Mouse (Mus musculus) subcutaneous adipose tissue, adult 2 months (tissue): ENCODE measurements around the gene Mylk4. TPM values are rescaled to one million over a fixed set of nuclear protein-coding genes. Genes with fewer than 3 reads are reported as not detected.

ENCODE experiments used
- polyA plus RNA-seq: library from polyadenylated mRNA; depleted of rRNA; stranded (reverse); fragments of >200 nt; gene quantifications from 2 replicates; pipeline ENCODE4 v1.2.3, GENCODE M21; 2012; ENCODE audit warnings: low replicate concordance; rRNA removed

The Mylk4 gene
- polyA plus RNA-seq, result 0.03 and 0.17 TPM in 2 replicates

DNA sequence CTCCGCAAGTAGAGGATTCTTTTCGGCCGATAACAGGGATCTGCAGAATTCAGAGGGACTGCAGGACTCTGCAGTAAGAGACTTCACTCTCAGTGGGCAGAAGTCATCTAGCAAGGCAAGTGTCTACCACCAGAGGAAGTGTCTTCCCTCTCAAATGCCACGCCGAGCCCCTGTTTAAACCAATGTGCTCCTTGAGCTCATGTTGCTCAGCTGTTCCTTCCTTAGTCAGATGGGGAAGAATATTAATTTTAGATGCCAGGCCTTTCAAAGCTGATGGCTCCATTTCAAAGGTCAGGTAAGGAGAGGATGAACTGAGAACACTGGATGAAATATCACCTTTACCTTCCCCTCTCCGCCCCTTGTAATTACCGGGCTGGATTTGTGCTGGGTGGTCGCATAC lies at the start of gene Mylk4:
Gene Mylk4 (minus strand): TSS at position 139 of the 400 bp plus-strand sequence.

DNA sequence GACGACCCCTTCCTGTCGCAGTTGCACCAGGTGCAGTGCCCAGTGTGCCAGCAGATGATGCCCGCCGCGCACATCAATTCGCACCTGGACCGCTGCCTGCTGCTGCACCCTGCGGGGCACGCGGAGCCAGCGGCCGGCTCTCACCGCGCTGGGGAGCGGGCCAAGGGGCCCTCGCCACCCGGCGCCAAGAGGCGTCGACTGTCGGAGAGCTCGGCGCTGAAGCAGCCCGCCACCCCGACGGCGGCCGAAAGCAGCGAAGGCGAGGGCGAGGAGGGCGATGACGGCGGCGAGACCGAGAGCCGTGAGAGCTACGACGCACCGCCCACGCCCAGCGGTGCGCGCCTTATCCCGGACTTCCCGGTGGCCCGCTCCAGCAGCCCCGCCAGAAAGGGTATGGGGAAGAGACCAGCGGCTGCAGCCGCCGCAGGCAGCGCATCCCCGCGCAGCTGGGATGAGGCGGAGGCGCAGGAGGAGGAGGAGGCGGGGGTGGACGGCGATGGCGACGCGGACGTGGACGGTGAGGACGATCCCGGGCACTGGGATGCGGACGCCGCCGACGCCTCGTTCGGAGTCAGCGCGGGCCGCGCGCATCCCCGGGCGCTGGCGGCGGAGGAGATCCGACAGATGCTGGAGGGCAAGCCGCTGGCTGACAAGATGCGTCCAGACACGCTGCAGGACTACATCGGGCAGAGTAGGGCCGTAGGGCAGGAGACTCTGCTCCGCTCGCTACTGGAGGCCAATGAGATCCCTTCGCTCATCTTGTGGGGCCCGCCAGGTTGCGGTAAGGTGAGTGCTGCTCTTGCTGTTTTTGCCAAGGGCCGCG lies 18.7 kb upstream of the Mylk4 start, which contains the start of gene D930007J09Rik:
Gene D930007J09Rik (minus strand): TSS at position 591 of the 823 bp plus-strand sequence.

DNA sequence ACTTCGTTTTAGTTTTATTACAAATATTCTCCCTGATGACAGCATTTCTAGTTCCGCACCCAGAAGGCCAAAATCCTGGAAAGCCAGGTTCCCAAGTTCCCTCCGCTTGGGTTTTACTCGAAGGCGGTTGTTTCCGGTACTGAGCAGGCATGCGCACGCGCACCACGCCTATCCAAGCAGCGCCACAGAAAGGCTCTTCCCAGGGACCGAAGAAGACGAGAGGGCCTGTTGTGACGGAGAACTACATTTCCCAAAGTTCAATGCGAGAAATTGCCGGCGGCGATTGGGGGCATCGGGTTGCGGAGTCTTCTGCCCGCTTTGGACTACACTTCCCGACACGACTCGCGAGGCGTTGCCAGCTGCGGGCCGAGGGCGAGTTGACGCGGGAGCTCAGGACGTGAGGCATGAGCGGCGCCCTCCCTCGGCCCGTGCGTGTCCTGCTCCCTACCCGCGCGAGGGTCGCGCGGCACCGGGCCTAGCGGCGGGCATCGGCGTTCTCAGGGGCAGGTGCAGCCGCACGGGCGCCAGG lies 18.0 kb upstream of the Mylk4 start, which contains the start of gene Wrnip1:
Gene Wrnip1 (plus strand): TSS at position 346 of the 529 bp plus-strand sequence.

Other genes with a start within 250 kb of the Mylk4 start
- gene Wrnip1, start 18.1 kb upstream of the Mylk4 start, polyA plus RNA-seq, result 19.4 and 43.2 TPM in 2 replicates
- not detected in 2 replicates for gene D930007J09Rik, start 18.9 kb upstream of the Mylk4 start, polyA plus RNA-seq
- 8.1 and 29.2 TPM in 2 replicates for gene Serpinb1a, start 67.2 kb upstream of the Mylk4 start, polyA plus RNA-seq
- gene Serpinb1c, start 114.3 kb upstream of the Mylk4 start, polyA plus RNA-seq, result not detected in 2 replicates
- gene Serpinb6b, start 181.3 kb upstream of the Mylk4 start, polyA plus RNA-seq, result 4.3 and 7.8 TPM in 2 replicates
- gene Serpinb9, start 219.3 kb upstream of the Mylk4 start, polyA plus RNA-seq, result 9.9 and 12.9 TPM in 2 replicates
- 0.21 and 0.30 TPM in 2 replicates for gene Serpinb9b, start 243.5 kb upstream of the Mylk4 start, polyA plus RNA-seq